Mouse (Mus musculus) heart, embryonic 15.5 days (tissue): Measurements from ENCODE around the gene Gdf9. TPM values are rescaled to one million over a fixed set of nuclear protein-coding genes. Genes with fewer than 3 reads are reported as not detected.

Experiments used
- ATAC-seq: fragments of 200-750 bp; cut with Nextera tagmentation; replicated peaks from 2 replicates; pipeline ENCODE4 v1.8.0; 2017; ENCODE audit warnings: low read depth, moderate TSS enrichment; ENCODE audit not compliant: insufficient number of reproducible peaks, insufficient read depth, low FRiP score
- H3K27ac ChIP-seq: fragments of 300-500 bp; sonication (generic); 2 replicates; pipeline ENCODE4 v1.5.1; 2015; ENCODE audit warnings: mild to moderate bottlenecking, inconsistent platforms
- H3K27me3 ChIP-seq: fragments of 300-500 bp; sonication (generic); 2 replicates; pipeline ENCODE4 v1.6.1; 2015; ENCODE audit warnings: inconsistent platforms
- H3K36me3 ChIP-seq: fragments of 300-500 bp; sonication (generic); 2 replicates; pipeline ENCODE4 v1.6.1; 2015; ENCODE audit warnings: mild to moderate bottlenecking, inconsistent platforms
- H3K4me1 ChIP-seq: fragments of 300-500 bp; sonication (generic); replicated peaks from 2 replicates; pipeline ENCODE4 v1.6.1; 2015; ENCODE audit warnings: inconsistent platforms
- H3K4me2 ChIP-seq: fragments of 300-500 bp; sonication (generic); 2 replicates; pipeline ENCODE4 v1.6.1; 2015; ENCODE audit warnings: inconsistent platforms, mild to moderate bottlenecking, moderate library complexity
- H3K4me3 ChIP-seq: fragments of 300-500 bp; sonication (generic); 2 replicates; pipeline ENCODE4 v1.5.1; 2015; ENCODE audit warnings: mild to moderate bottlenecking, inconsistent platforms
- H3K9ac ChIP-seq: fragments of 300-500 bp; sonication (generic); 2 replicates; pipeline ENCODE4 v1.6.1; 2015; ENCODE audit warnings: mild to moderate bottlenecking, inconsistent platforms
- H3K9me3 ChIP-seq: fragments of 300-500 bp; sonication (generic); replicated peaks from 2 replicates; pipeline ENCODE4 v1.6.1; 2016; ENCODE audit warnings: inconsistent platforms
- WGBS: fragments of 180-500 bp; shearing (Covaris S2); methylation state at CpG from one replicate; pipeline ENCODE4 v1.1.7; 2015; ENCODE audit warnings: mixed read lengths; 5-methylcytosine and 5-hydroxymethylcytosine counted together
- polyA plus RNA-seq: library from polyadenylated mRNA; unstranded; fragments of >200 nt; fragmentation: Nextera tagmentation; extraction: Ambion mirVana; gene quantifications from 2 replicates; pipeline ENCODE4 v1.2.1, GENCODE M21; 2015

Gdf9 gene
- polyA plus RNA-seq, 1 experiment from 2014 or later = 1.4 TPM

GRCm38 (mm10) chr11:53461727-53462126 is 30.9 kb downstream of the Gdf9 start:
- no peak overlapping the region for H3K27ac ChIP-seq
- no peaks in the 10 kb centered on the region for H3K36me3 ChIP-seq
- WGBS = 39% methylated on average over 5 of the region's 5 CpGs
- no peak overlapping the region for H3K9ac ChIP-seq
- H3K9me3 ChIP-seq = no peaks in the 10 kb centered on the region; the same call in 1 of the 2 replicates
- H3K27me3 ChIP-seq = peaks cover 56% of the 10 kb centered on the region
- no peak overlapping the region for H3K4me3 ChIP-seq
- H3K4me1 ChIP-seq = peaks cover 24% of the 10 kb centered on the region
- ATAC-seq = no peak
- no peak overlapping the region for H3K4me2 ChIP-seq

- Histone ChIP-seq H3K4me1 (peaks cover 22% of the 10 kb centered on the region), H3K9me3 (no peaks in the 10 kb centered on the region; the same call in 1 of the 2 replicates), H3K4me2 (peak overlapping the region; percentile 92), H3K27me3 (peaks cover 66% of the 10 kb centered on the region), H3K36me3 (no peaks in the 10 kb centered on the region), H3K4me3 (peak overlapping the region; percentile 53), H3K27ac (no peak overlapping the region), H3K9ac (peak overlapping the region; percentile 49)
- no peak for ATAC-seq
- 7% methylated on average over 52 of the region's 55 CpGs for WGBS
Observed at GRCm38 (mm10) chr11:53463551-53464424, 33.0 kb downstream of the Gdf9 start.

GRCm38 (mm10) chr11:53466231-53466971 is 35.6 kb downstream of the Gdf9 start:
- Histone ChIP-seq H3K27ac (no peak overlapping the region), H3K4me1 (peaks cover 35% of the 10 kb centered on the region), H3K4me3 (peak overlapping the region; percentile 44), H3K4me2 (peak overlapping the region; percentile 69), H3K9me3 (no peaks in the 10 kb centered on the region; the same call in 1 of the 2 replicates), H3K36me3 (no peaks in the 10 kb centered on the region), H3K9ac (peak overlapping the region; percentile 49), H3K27me3 (peaks cover 79% of the 10 kb centered on the region)
- ATAC-seq = peak; percentile 27; the same call in 1 of the 2 replicates
- 8% methylated on average over 40 of the region's 40 CpGs for WGBS

GRCm38 (mm10) chr11:53469294-53469967 is 38.6 kb downstream of the Gdf9 start:
- no peak for ATAC-seq
- H3K4me2 ChIP-seq = peak overlapping the region; percentile 56
- H3K27ac ChIP-seq = no peak overlapping the region
- no peaks in the 10 kb centered on the region for H3K36me3 ChIP-seq
- H3K4me1 ChIP-seq = peaks cover 25% of the 10 kb centered on the region
- no peak overlapping the region for H3K9ac ChIP-seq
- no peaks in the 10 kb centered on the region; the same call in 1 of the 2 replicates for H3K9me3 ChIP-seq
- peaks cover 69% of the 10 kb centered on the region for H3K27me3 ChIP-seq
- 36% methylated on average over 16 of the region's 16 CpGs for WGBS
- 0 out of 2 replicates have a peak overlapping the region, but pooled peaks have one; percentile 28 for H3K4me3 ChIP-seq

GRCm38 (mm10) chr11:53469968-53470695 is 39.3 kb downstream of the Gdf9 start, which contains the start of gene Gm9837:
Gene Gm9837 (minus strand): TSS chr11:53470479.
- peak within 1 kb of the TSS; percentile 28; the same call in 1 of the 2 replicates for H3K9ac ChIP-seq
- H3K4me1 ChIP-seq = peaks cover 25% of the 10 kb centered on the region
- peaks cover 69% of the 10 kb centered on the region for H3K27me3 ChIP-seq
- H3K4me2 ChIP-seq = peak within 1 kb of the TSS; percentile 56
- peak; percentile 70 for ATAC-seq
- 4% methylated on average over 29 of the region's 29 CpGs for WGBS
- H3K36me3 ChIP-seq = no peaks in the 10 kb centered on the region
- H3K9me3 ChIP-seq = no peaks in the 10 kb centered on the region
- H3K4me3 ChIP-seq = peak within 1 kb of the TSS; percentile 28
- H3K27ac ChIP-seq = no peak within 1 kb of the TSS

- H3K4me2 ChIP-seq = no peak overlapping the region
- H3K4me3 ChIP-seq = no peak overlapping the region
- H3K27ac ChIP-seq = no peak overlapping the region
- peaks cover 66% of the 10 kb centered on the region for H3K27me3 ChIP-seq
- no peaks in the 10 kb centered on the region for H3K9me3 ChIP-seq
- WGBS = 67% methylated on average over 3 of the region's 3 CpGs
- H3K4me1 ChIP-seq = peaks cover 13% of the 10 kb centered on the region
- no peaks in the 10 kb centered on the region for H3K36me3 ChIP-seq
- H3K9ac ChIP-seq = no peak overlapping the region
- no peak for ATAC-seq
Observed at GRCm38 (mm10) chr11:53472709-53473108, 41.9 kb downstream of the Gdf9 start.

GRCm38 (mm10) chr11:53475620-53476019 is 44.8 kb downstream of the Gdf9 start:
- Histone ChIP-seq H3K27ac (no peak overlapping the region), H3K9ac (no peak overlapping the region), H3K4me1 (peaks cover 19% of the 10 kb centered on the region), H3K9me3 (no peaks in the 10 kb centered on the region), H3K4me2 (no peak overlapping the region), H3K36me3 (no peaks in the 10 kb centered on the region), H3K27me3 (peaks cover 85% of the 10 kb centered on the region), H3K4me3 (no peak overlapping the region)
- ATAC-seq = no peak
- WGBS = 37% methylated on average over 8 of the region's 8 CpGs

- Histone ChIP-seq H3K4me2 (no peak overlapping the region), H3K36me3 (no peaks in the 10 kb centered on the region), H3K27me3 (peaks cover 87% of the 10 kb centered on the region), H3K4me3 (no peak overlapping the region), H3K27ac (no peak overlapping the region), H3K4me1 (peaks cover 19% of the 10 kb centered on the region), H3K9me3 (no peaks in the 10 kb centered on the region), H3K9ac (no peak overlapping the region)
- ATAC-seq = no peak
- WGBS = 66% methylated on average over 7 of the region's 7 CpGs
Observed at GRCm38 (mm10) chr11:53477833-53478232, 47.0 kb downstream of the Gdf9 start.

- Histone ChIP-seq H3K4me1 (peaks cover 19% of the 10 kb centered on the region), H3K27ac (no peak overlapping the region), H3K9me3 (no peaks in the 10 kb centered on the region), H3K36me3 (no peaks in the 10 kb centered on the region), H3K9ac (peak overlapping the region; percentile 7), H3K4me3 (peak overlapping the region; percentile 61), H3K4me2 (peak overlapping the region; percentile 98), H3K27me3 (peaks cover 82% of the 10 kb centered on the region)
- 6% methylated on average over 79 of the region's 79 CpGs for WGBS
- ATAC-seq = peak; percentile 35; the same call in 1 of the 2 replicates
Observed at GRCm38 (mm10) chr11:53478383-53479170, 47.8 kb downstream of the Gdf9 start.
